Mouse (Mus musculus) liver (tissue): ENCODE results near the gene Tmem163.

Experiments
- DNase-seq: peaks from one replicate; pipeline ENCODE4 v3.0.0-alpha.2; 2020; ENCODE audit warnings: mixed read lengths

Tmem163 gene

GRCm38 (mm10) chr1:127642976-127643769 is 36.2 kb downstream of the Tmem163 start:
- DNase-seq = no peak

GRCm38 (mm10) chr1:127637917-127638316 is 41.4 kb downstream of the Tmem163 start:
- DNase-seq = no peak

- no peak for DNase-seq
These were observed 52.2 kb downstream of the Tmem163 start for GRCm38 (mm10) chr1:127627151-127627550.

GRCm38 (mm10) chr1:127625577-127626362 is 53.6 kb downstream of the Tmem163 start:
- peak; percentile 29 for DNase-seq

- DNase-seq = no peak
These were observed 57.0 kb downstream of the Tmem163 start for GRCm38 (mm10) chr1:127622349-127622748.

- no peak for DNase-seq
These were observed 60.3 kb downstream of the Tmem163 start for GRCm38 (mm10) chr1:127619036-127619435.

- no peak for DNase-seq
These were observed 69.0 kb downstream of the Tmem163 start for GRCm38 (mm10) chr1:127610378-127610777.

GRCm38 (mm10) chr1:127609814-127610213 is 69.5 kb downstream of the Tmem163 start:
- DNase-seq = no peak

GRCm38 (mm10) chr1:127608326-127608725 is 71.0 kb downstream of the Tmem163 start:
- DNase-seq = no peak

- no peak for DNase-seq
These were observed 75.4 kb downstream of the Tmem163 start for GRCm38 (mm10) chr1:127603697-127604631.

- no peak for DNase-seq
These were observed 83.2 kb downstream of the Tmem163 start for GRCm38 (mm10) chr1:127596143-127596542.

- DNase-seq = no peak
These were observed 83.6 kb downstream of the Tmem163 start for GRCm38 (mm10) chr1:127595735-127596134.

GRCm38 (mm10) chr1:127589542-127589941 is 89.8 kb downstream of the Tmem163 start:
- no peak for DNase-seq

- DNase-seq = no peak
These were observed 92.3 kb downstream of the Tmem163 start for GRCm38 (mm10) chr1:127587071-127587470.

GRCm38 (mm10) chr1:127586156-127586555 is 93.2 kb downstream of the Tmem163 start:
- no peak for DNase-seq

GRCm38 (mm10) chr1:127577981-127578380 is 101.4 kb downstream of the Tmem163 start:
- no peak for DNase-seq

- no peak for DNase-seq
These were observed 102.3 kb downstream of the Tmem163 start for GRCm38 (mm10) chr1:127577083-127577482.

- no peak for DNase-seq
These were observed 102.8 kb downstream of the Tmem163 start for GRCm38 (mm10) chr1:127576563-127576962.

- no peak for DNase-seq
These were observed 103.2 kb downstream of the Tmem163 start for GRCm38 (mm10) chr1:127576143-127576542.

- no peak for DNase-seq
These were observed 103.7 kb downstream of the Tmem163 start for GRCm38 (mm10) chr1:127575692-127576091.

GRCm38 (mm10) chr1:127573186-127573585 is 106.2 kb downstream of the Tmem163 start:
- no peak for DNase-seq

GRCm38 (mm10) chr1:127568641-127569040 is 110.7 kb downstream of the Tmem163 start:
- DNase-seq = no peak

- DNase-seq = no peak
These were observed 122.9 kb downstream of the Tmem163 start for GRCm38 (mm10) chr1:127556486-127556845.
